Mouse (Mus musculus) lung, embryonic 16.5 days (tissue): ENCODE data around the gene Tube1. TPM values are rescaled to one million over a fixed set of nuclear protein-coding genes. Genes with fewer than 3 reads are reported as not detected.
A peak's percentile ranks its signal among the peaks of the same experiment; 100 is the strongest.

Experiments
- ATAC-seq: fragments of 200-750 bp; cut with Nextera tagmentation; 2 replicates; pipeline ENCODE4 v1.8.0; 2017; ENCODE audit warnings: low read depth, mild to moderate bottlenecking, moderate library complexity
- H3K27ac ChIP-seq: fragments of 300-500 bp; sonication (generic); 2 replicates; pipeline ENCODE4 v1.5.1; 2014; ENCODE audit warnings: mild to moderate bottlenecking, control low read depth, low read length
- H3K27me3 ChIP-seq: fragments of 300-500 bp; sonication (generic); 2 replicates; pipeline ENCODE4 v1.6.1; 2014; ENCODE audit warnings: low read depth, low read length, mixed read lengths; ENCODE audit not compliant: control insufficient read depth, insufficient read depth
- H3K36me3 ChIP-seq: fragments of 300-500 bp; sonication (generic); 2 replicates; pipeline ENCODE4 v1.6.1; 2014; ENCODE audit warnings: low read length; ENCODE audit not compliant: control insufficient read depth, insufficient read depth
- H3K4me1 ChIP-seq: fragments of 300-500 bp; sonication (generic); replicated peaks from 2 replicates; pipeline ENCODE4 v1.6.1; 2014; ENCODE audit warnings: low read length, mixed read lengths; ENCODE audit not compliant: control insufficient read depth, insufficient read depth
- H3K4me2 ChIP-seq: fragments of 300-500 bp; sonication (generic); 2 replicates; pipeline ENCODE4 v1.6.1; 2014; ENCODE audit warnings: low read depth, low read length, control low read depth
- H3K4me3 ChIP-seq: fragments of 300-500 bp; sonication (generic); 2 replicates; pipeline ENCODE4 v1.5.1; 2014; ENCODE audit warnings: mild to moderate bottlenecking, low read length, control low read depth
- H3K9ac ChIP-seq: fragments of 300-500 bp; sonication (generic); 2 replicates; pipeline ENCODE4 v1.6.1; 2014; ENCODE audit warnings: low read length, control low read depth
- H3K9me3 ChIP-seq: fragments of 300-500 bp; sonication (generic); 2 replicates; pipeline ENCODE4 v1.6.1; 2016; ENCODE audit warnings: low read length; ENCODE audit not compliant: control insufficient read depth
- WGBS: fragments of 180-500 bp; shearing (Covaris S2); extraction: QIAGEN DNeasy Blood & Tissue Kit; methylation state at CpG from one replicate; pipeline ENCODE4 v1.1.7; 2014; 5-methylcytosine and 5-hydroxymethylcytosine counted together
- polyA plus RNA-seq: library from polyadenylated mRNA; unstranded; fragments of >200 nt; fragmentation: Nextera tagmentation; extraction: Ambion mirVana; gene quantifications from 2 replicates; pipeline ENCODE4 v1.2.1, GENCODE M21; 2015

The Tube1 gene
- 18.4 and 20.6 TPM in 2 replicates for polyA plus RNA-seq

- H3K9ac ChIP-seq = peak within 1 kb of the TSS; percentile 78
- peaks cover 6% of the 10 kb centered on the region for H3K4me1 ChIP-seq
These were observed at the start of gene Tube1, which contains the start of gene Fam229b for GRCm38 (mm10) chr10:39133462-39134310. TSS of gene Tube1 (plus strand) at chr10:39133976. TSS of gene Fam229b (minus strand) at chr10:39133914.

GRCm38 (mm10) chr10:39096981-39097380 is 36.8 kb upstream of the Tube1 start:
- Histone ChIP-seq H3K27me3 (no peaks in the 10 kb centered on the region), H3K4me3 (no peak overlapping the region), H3K9ac (no peak overlapping the region), H3K4me2 (no peak overlapping the region), H3K4me1 (no peaks in the 10 kb centered on the region), H3K9me3 (no peaks in the 10 kb centered on the region), H3K27ac (no peak overlapping the region), H3K36me3 (peaks cover 35% of the 10 kb centered on the region)
- 83% methylated on average over 9 of the region's 9 CpGs for WGBS
- ATAC-seq = no peak

More at GRCm38 (mm10) chr10:39133462-39134310, at the start of gene Tube1, which contains the start of gene Fam229b:
- H3K27ac ChIP-seq = no peak within 1 kb of the TSS
- 3% methylated on average over 47 of the region's 47 CpGs for WGBS
- no peaks in the 10 kb centered on the region for H3K36me3 ChIP-seq
- H3K9me3 ChIP-seq = no peaks in the 10 kb centered on the region
- peak within 1 kb of the TSS; percentile 69 for H3K4me3 ChIP-seq
- no peaks in the 10 kb centered on the region for H3K27me3 ChIP-seq
- peak within 1 kb of the TSS; percentile 78 for H3K4me2 ChIP-seq
- peak; percentile 93 for ATAC-seq

DNA sequence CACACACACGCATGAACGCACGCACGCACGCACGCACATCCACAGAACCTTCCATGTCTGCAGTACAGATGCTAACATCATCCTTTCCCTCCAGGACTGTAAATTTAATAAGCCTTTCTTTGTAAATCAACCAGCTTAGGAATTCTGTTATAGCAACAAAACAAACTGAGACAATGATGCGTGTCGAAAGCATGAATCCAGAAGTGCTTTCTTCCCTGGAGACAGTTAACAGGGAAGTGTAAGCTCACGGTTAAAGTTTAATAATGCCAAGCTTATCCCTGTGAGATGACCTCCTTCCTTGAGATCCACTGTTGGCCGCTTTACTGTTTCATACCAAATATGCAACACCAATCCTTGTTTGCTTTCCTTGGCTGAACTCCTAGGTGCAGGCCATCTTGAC is 35.0 kb upstream of the Tube1 start:
- Histone ChIP-seq H3K27me3 (no peaks in the 10 kb centered on the region), H3K9ac (no peak overlapping the region), H3K27ac (no peak overlapping the region), H3K36me3 (peaks cover 33% of the 10 kb centered on the region), H3K4me2 (no peak overlapping the region), H3K9me3 (no peaks in the 10 kb centered on the region), H3K4me3 (no peak overlapping the region), H3K4me1 (no peaks in the 10 kb centered on the region)
- WGBS = 96% methylated on average over 10 of the region's 10 CpGs
- no peak for ATAC-seq

DNA sequence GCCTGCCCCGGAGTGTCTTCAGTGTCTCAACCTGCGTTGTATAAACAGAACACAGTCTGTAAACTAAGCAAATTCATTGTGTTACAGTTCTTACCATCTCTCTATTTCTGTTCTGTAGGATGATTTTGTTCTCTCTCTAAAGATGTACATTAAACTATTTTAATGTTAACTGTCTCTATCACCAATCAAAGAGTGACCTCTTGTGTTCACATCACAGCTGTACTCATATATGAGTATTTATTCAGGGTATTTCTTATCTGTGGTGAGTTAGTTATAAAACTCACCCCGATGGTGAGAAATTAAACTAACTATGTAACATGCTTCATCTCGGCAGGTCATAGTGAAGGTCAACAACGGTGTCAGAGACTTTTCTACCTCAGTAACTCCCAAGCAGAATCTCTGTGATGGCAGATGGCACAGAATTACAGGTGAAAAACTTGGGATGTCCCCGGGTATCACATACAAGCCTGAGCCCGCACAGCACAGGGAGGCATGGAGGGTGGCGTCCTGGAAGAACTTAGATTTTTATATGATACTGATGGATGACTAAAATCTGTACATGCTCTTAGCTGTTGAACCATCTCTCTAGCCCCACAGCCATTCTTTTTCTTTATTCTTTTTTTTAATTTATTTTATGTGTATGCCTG is 28.9 kb upstream of the Tube1 start:
- 88% methylated on average over 8 of the region's 8 CpGs for WGBS
- Histone ChIP-seq H3K9ac (no peak overlapping the region), H3K4me3 (no peak overlapping the region), H3K27ac (no peak overlapping the region), H3K27me3 (no peaks in the 10 kb centered on the region), H3K4me2 (no peak overlapping the region), H3K9me3 (no peaks in the 10 kb centered on the region), H3K4me1 (no peaks in the 10 kb centered on the region), H3K36me3 (peaks cover 21% of the 10 kb centered on the region)
- no peak for ATAC-seq

DNA sequence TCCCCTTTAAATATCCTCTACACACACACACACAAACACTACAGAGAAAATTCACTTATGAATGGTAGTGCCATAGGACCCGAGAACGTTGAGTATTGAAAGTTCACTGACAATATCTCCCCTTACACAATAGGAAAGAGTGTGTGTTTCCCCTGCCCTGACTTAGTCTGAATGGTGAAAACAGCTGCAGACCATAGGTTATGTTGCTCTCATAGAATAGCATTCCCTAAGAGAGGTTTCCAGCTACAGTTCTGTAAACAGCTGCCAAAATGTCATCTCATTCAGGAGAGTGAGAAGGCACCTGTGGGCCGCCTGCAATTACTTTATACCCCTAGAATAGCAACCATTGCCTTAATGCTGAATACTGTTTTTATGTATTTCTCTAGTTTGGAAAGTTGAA is 27.4 kb upstream of the Tube1 start:
- Histone ChIP-seq H3K4me2 (no peak overlapping the region), H3K4me3 (no peak overlapping the region), H3K9me3 (no peaks in the 10 kb centered on the region), H3K27ac (no peak overlapping the region), H3K9ac (no peak overlapping the region), H3K36me3 (peaks cover 30% of the 10 kb centered on the region), H3K4me1 (no peaks in the 10 kb centered on the region), H3K27me3 (no peaks in the 10 kb centered on the region)
- no peak for ATAC-seq
- 59% methylated on average over 3 of the region's 3 CpGs for WGBS

DNA sequence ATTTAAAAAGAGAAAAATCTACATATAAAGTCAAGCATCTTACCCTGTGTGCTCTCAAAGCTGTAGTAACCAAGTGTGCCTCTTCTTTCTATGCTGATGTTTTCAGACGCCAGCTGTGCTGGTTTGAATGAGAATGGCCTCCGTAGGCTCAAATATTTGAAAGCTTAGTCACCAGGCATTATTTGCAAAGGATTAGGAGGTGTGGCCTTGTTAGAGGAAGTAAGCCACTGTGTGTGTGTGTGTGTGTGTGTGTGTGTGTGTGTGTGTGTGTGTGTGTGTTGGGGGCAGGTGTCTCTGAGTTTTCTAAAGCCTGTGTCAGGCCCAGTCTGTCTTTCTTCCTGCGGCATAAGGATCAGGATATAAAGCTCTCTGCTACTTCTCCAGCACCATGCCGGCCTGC is 26.8 kb upstream of the Tube1 start:
- WGBS = 57% methylated on average over 4 of the region's 4 CpGs
- no peak for ATAC-seq
- Histone ChIP-seq H3K4me3 (no peak overlapping the region), H3K27ac (no peak overlapping the region), H3K9ac (no peak overlapping the region), H3K9me3 (no peaks in the 10 kb centered on the region), H3K4me2 (no peak overlapping the region), H3K4me1 (no peaks in the 10 kb centered on the region), H3K36me3 (peaks cover 30% of the 10 kb centered on the region), H3K27me3 (no peaks in the 10 kb centered on the region)

GRCm38 (mm10) chr10:39108837-39109488 is 24.8 kb upstream of the Tube1 start:
- H3K4me3 ChIP-seq = no peak overlapping the region
- H3K27ac ChIP-seq = no peak overlapping the region
- no peak overlapping the region for H3K9ac ChIP-seq
- 54% methylated on average over 10 of the region's 10 CpGs for WGBS
- peaks cover 27% of the 10 kb centered on the region for H3K36me3 ChIP-seq
- no peaks in the 10 kb centered on the region for H3K27me3 ChIP-seq
- no peaks in the 10 kb centered on the region for H3K4me1 ChIP-seq
- no peak for ATAC-seq
- H3K9me3 ChIP-seq = no peaks in the 10 kb centered on the region
- H3K4me2 ChIP-seq = no peak overlapping the region

GRCm38 (mm10) chr10:39109489-39109874 is 24.3 kb upstream of the Tube1 start:
- 49% methylated on average over 4 of the region's 4 CpGs for WGBS
- Histone ChIP-seq H3K9me3 (no peaks in the 10 kb centered on the region), H3K4me2 (no peak overlapping the region), H3K27ac (no peak overlapping the region), H3K9ac (no peak overlapping the region), H3K4me1 (no peaks in the 10 kb centered on the region), H3K36me3 (peaks cover 27% of the 10 kb centered on the region), H3K4me3 (no peak overlapping the region), H3K27me3 (no peaks in the 10 kb centered on the region)
- ATAC-seq = no peak

DNA sequence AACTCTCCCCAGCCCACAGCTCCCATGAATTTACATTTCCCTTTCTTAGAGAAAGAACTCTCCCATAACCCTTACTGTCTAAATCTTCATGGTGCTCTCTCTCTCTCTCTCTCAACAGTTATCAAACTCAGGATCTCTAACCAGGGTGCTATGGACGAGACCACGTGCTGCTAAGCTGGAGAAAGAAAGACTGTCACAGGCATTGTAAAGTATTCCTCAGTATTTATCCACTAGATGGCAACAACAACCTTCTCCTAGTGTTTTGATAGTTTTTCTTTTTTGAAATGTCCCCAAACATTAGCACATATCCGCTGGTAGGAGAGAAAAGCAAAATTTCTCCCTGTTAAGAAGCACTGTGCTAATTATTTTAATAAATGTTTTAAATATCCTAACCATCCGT is 12.4 kb upstream of the Tube1 start:
- Histone ChIP-seq H3K9ac (no peak overlapping the region), H3K27me3 (no peaks in the 10 kb centered on the region), H3K4me3 (no peak overlapping the region), H3K9me3 (no peaks in the 10 kb centered on the region), H3K27ac (no peak overlapping the region), H3K4me1 (no peaks in the 10 kb centered on the region), H3K36me3 (no peaks in the 10 kb centered on the region), H3K4me2 (no peak overlapping the region)
- no peak for ATAC-seq
- WGBS = 25% methylated on average over 4 of the region's 4 CpGs
